Mouse (Mus musculus): ENCODE data around the gene Dock2. TPM values are rescaled to one million over a fixed set of nuclear protein-coding genes. Genes with fewer than 3 reads are reported as not detected.

The Dock2 gene
- polyA plus RNA-seq, 1 experiment from 2014 or later = 2.1 TPM

DNA sequence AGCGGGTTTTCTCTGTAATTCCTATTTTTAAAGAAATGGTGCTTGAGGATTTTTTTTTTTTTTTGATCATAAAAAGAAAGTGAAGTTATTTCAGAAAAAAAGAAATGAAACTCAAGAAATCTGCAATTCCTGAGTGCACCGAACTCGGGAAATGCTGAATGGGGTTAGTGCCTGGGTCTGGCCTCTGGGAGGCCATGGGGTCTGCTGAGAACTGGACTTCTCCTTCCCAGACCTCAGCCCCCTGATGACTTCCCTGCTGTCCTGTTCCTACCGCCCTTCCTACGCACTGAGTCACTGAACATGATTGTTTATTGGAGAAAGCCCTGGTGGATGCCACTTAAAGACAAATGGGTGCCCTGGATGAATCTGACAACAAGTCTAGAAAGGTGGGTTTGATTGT is 356.5 kb downstream of the Dock2 start:
- Histone ChIP-seq H3K27me3 (no peaks in the 10 kb centered on the region), H3K4me2 (replicated peaks) (no peak overlapping the region)
- 82% methylated on average over 5 of the region's 5 CpGs for WGBS

DNA sequence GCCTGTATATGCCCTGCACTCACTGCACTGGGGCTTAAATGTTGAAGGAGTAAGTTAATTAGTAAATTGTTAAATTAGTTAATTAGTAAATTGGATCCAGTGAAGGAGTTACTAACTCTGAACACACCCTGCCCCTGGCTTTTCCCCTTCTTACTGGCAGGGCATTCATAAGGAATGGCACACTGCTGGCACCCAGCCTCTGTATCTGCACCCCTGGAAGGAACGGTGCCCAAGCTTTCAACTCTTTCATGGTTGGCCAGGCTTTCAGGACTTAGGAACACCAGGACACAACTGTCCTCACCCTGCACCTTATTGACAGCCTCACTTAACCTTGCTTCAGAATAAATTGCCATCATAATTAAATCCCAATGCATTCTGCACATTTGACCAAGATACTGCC is 359.1 kb downstream of the Dock2 start:
- H3K4me3 ChIP-seq (replicated peaks) = no peak overlapping the region
- H3K36me3 ChIP-seq = no peaks in the 10 kb centered on the region
- H3K27me3 ChIP-seq = no peaks in the 10 kb centered on the region
- ATAC-seq (ENCODE audit: insufficient number of reproducible peaks, low FRiP score, low TSS enrichment, low read depth) = no peak
- H3K9me3 ChIP-seq (replicated peaks) = no peaks in the 10 kb centered on the region
- H3K4me2 ChIP-seq (replicated peaks) = no peak overlapping the region
- WGBS = 72% methylated on average over 1 of the region's 1 CpGs
- H3K9ac ChIP-seq = no peak overlapping the region
- H3K4me1 ChIP-seq = peaks cover 10% of the 10 kb centered on the region; the same call in 1 of the 2 replicates
- H3K27ac ChIP-seq (replicated peaks) = no peak overlapping the region

More for the DNA sequence above, 356.5 kb downstream of the Dock2 start:
- Histone ChIP-seq H3K4me3 (replicated peaks) (no peak overlapping the region), H3K9ac (no peak overlapping the region), H3K27ac (replicated peaks) (no peak overlapping the region), H3K9me3 (replicated peaks) (no peaks in the 10 kb centered on the region), H3K36me3 (no peaks in the 10 kb centered on the region), H3K4me1 (no peaks in the 10 kb centered on the region)
- no peak for ATAC-seq (ENCODE audit: insufficient number of reproducible peaks, low FRiP score, low TSS enrichment, low read depth)

DNA sequence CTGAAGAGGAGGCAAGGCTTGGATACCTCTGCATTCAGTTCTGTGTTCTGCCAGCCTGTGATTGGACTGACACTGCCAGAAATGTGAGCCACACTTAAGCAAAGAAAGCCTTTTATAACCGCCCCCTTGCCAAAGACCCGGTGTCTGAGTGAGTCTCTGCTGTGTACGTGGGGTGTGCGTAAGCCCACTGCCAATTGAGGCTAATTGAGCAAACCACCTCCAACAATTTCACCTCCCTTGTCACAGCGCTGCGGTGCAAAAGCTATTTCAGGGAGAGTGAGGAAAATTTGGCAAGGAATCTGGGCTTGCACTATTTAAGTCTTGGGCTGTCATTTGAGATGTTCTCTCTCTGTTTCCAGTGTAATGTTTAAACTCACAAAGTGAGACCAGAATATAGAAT is 362.6 kb downstream of the Dock2 start:
- H3K9ac ChIP-seq = no peak overlapping the region
- no peaks in the 10 kb centered on the region for H3K9me3 ChIP-seq (replicated peaks)
- peaks cover 10% of the 10 kb centered on the region; the same call in 1 of the 2 replicates for H3K4me1 ChIP-seq
- H3K27me3 ChIP-seq = no peaks in the 10 kb centered on the region
- no peak overlapping the region for H3K27ac ChIP-seq (replicated peaks)
- H3K4me2 ChIP-seq (replicated peaks) = no peak overlapping the region
- no peak overlapping the region for H3K4me3 ChIP-seq (replicated peaks)
- peak; percentile 85 for ATAC-seq (ENCODE audit: insufficient number of reproducible peaks, low FRiP score, low TSS enrichment, low read depth)
- H3K36me3 ChIP-seq = no peaks in the 10 kb centered on the region
- 41% methylated on average over 6 of the region's 6 CpGs for WGBS

DNA sequence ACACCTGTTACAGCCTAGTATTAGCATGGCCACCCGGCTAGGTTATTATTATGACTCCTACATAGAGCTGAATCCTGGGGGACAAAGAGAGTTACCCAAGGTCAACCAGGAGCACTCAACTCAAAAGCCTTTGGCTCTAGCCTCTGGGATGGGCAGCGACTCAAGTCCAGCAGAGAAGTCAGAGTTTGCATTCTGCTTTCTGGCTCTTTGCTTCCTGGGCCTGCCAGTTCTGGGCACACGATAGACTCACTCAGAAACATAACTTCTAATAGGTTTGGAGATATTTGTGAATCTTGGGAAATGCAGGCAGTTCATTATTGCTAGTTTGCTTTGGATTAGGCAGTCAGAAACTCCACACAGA is 367.1 kb downstream of the Dock2 start:
- 73% methylated on average over 3 of the region's 3 CpGs for WGBS

DNA sequence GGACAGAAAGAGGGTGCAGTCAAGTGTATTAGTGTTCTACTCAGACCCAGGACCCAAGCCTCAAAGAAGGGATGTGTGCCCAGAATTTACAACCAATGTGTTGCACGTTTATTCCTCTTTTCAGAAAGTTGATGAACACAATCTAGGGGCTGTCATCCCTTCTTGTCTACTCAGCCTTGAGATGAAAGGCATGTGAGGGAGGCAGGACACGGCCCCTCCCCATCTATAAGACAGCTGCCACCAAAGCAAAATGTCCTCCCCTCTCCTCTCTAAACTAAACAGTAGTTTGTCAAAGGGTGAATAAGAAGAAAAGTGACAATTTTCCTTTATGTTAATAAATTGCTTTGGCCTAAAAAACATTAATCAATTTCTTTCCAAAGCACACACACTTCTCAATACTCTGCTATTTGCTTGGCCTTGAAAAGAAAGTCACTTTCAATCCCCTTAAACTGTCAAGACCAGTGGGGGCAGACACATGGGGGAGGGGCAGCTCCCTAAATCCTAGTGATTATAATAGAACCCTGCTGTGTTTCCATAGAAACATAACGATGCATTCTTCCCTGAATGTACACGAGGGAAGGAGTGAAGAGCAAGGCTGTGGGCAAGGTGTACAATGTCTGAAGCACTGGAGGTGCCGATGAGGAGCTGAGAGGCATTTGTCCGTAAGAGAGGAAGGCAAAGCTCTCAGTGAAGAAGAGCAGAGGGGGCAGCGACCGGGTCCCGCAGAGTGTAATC is 367.6 kb downstream of the Dock2 start:
- H3K36me3 ChIP-seq = no peaks in the 10 kb centered on the region
- H3K27ac ChIP-seq (replicated peaks) = no peak overlapping the region
- H3K9me3 ChIP-seq (replicated peaks) = no peaks in the 10 kb centered on the region
- H3K27me3 ChIP-seq = no peaks in the 10 kb centered on the region
- H3K4me3 ChIP-seq (replicated peaks) = no peak overlapping the region
- no peak overlapping the region for H3K9ac ChIP-seq
- H3K4me2 ChIP-seq (replicated peaks) = no peak overlapping the region
- 44% methylated on average over 9 of the region's 9 CpGs for WGBS
- ATAC-seq (ENCODE audit: insufficient number of reproducible peaks, low FRiP score, low TSS enrichment, low read depth) = no peak
- peaks cover 9% of the 10 kb centered on the region; the same call in 1 of the 2 replicates for H3K4me1 ChIP-seq

More for the DNA sequence above, 367.1 kb downstream of the Dock2 start:
- no peak for ATAC-seq (ENCODE audit: insufficient number of reproducible peaks, low FRiP score, low TSS enrichment, low read depth)
- no peak overlapping the region for H3K9ac ChIP-seq
- H3K27me3 ChIP-seq = no peaks in the 10 kb centered on the region
- H3K27ac ChIP-seq (replicated peaks) = no peak overlapping the region
- H3K4me3 ChIP-seq (replicated peaks) = no peak overlapping the region
- no peaks in the 10 kb centered on the region for H3K9me3 ChIP-seq (replicated peaks)
- H3K36me3 ChIP-seq = no peaks in the 10 kb centered on the region
- H3K4me1 ChIP-seq = peaks cover 10% of the 10 kb centered on the region; the same call in 1 of the 2 replicates
- no peak overlapping the region for H3K4me2 ChIP-seq (replicated peaks)

DNA sequence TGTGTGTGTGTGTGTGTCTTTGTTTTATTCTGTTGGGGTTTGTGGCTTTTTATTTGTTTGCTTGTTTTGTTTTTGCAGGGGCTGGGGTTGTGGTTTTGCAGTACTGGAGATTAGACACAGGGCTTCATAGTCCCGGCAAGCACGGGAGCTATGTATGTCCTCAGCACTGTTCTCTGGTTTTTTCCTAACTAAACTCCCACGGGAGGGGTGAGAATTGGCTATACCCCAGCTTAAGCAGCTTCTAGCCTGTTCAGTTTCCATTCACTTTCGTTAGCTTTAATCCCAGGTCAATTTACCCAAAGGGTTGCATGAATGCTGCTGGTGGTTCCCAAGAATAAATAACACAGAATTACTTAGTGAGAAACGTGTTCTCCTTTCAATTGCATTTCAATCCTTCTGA is 376.8 kb downstream of the Dock2 start:
- Histone ChIP-seq H3K36me3 (no peaks in the 10 kb centered on the region), H3K4me3 (replicated peaks) (no peak overlapping the region), H3K9me3 (replicated peaks) (no peaks in the 10 kb centered on the region), H3K27me3 (no peaks in the 10 kb centered on the region), H3K27ac (replicated peaks) (no peak overlapping the region), H3K4me1 (no peaks in the 10 kb centered on the region), H3K9ac (no peak overlapping the region), H3K4me2 (replicated peaks) (no peak overlapping the region)
- 26% methylated on average over 5 of the region's 5 CpGs for WGBS
- no peak for ATAC-seq (ENCODE audit: insufficient number of reproducible peaks, low FRiP score, low TSS enrichment, low read depth)

DNA sequence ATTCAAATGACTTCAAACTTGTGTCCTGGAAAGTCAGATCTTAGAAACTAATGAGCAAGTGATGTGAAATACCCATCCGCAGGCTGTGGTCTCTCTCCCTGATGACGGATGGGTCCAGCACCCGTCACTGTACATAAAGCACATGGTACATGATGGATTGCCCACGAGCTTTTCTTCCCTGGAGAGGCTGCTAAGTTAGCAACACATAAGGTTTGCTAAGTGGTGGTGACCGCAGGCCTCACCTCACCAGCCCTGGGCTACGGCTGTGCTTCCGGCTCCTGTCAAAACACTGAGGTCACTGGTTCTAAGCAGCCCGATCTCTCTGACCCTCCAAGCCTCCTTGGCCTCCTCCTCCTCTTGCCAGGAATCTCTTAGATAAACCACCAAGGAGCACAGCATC is 377.4 kb downstream of the Dock2 start:
- Histone ChIP-seq H3K27me3 (no peaks in the 10 kb centered on the region), H3K9me3 (replicated peaks) (no peaks in the 10 kb centered on the region), H3K9ac (no peak overlapping the region), H3K36me3 (no peaks in the 10 kb centered on the region), H3K4me2 (replicated peaks) (no peak overlapping the region), H3K4me3 (replicated peaks) (no peak overlapping the region), H3K27ac (replicated peaks) (no peak overlapping the region), H3K4me1 (no peaks in the 10 kb centered on the region)
- WGBS = 67% methylated on average over 8 of the region's 8 CpGs
- no peak for ATAC-seq (ENCODE audit: insufficient number of reproducible peaks, low FRiP score, low TSS enrichment, low read depth)

DNA sequence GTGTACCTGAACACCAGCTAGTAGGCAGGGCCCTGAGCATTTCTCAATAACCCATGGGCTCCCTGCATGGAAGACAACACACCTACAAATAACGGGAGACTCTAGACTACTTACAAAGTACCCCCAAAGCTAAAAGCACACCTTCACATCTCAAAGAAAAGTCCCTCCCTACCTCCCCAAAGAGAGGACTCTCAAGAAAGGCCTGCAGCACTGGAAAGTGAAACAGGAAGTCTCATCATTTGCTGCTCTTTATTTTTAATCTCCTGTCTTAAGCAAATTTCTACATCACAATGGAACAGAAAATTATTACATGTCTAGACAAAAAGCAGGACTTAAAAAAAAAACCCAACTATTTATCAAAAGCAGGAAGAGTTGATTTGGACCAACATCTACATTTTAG is 378.4 kb downstream of the Dock2 start:
- no peak for ATAC-seq (ENCODE audit: insufficient number of reproducible peaks, low FRiP score, low TSS enrichment, low read depth)
- Histone ChIP-seq H3K9me3 (replicated peaks) (no peaks in the 10 kb centered on the region), H3K27ac (replicated peaks) (no peak overlapping the region), H3K27me3 (no peaks in the 10 kb centered on the region), H3K4me1 (no peaks in the 10 kb centered on the region), H3K9ac (no peak overlapping the region), H3K4me3 (replicated peaks) (no peak overlapping the region), H3K36me3 (no peaks in the 10 kb centered on the region), H3K4me2 (replicated peaks) (no peak overlapping the region)
- 70% methylated on average over 1 of the region's 1 CpGs for WGBS

DNA sequence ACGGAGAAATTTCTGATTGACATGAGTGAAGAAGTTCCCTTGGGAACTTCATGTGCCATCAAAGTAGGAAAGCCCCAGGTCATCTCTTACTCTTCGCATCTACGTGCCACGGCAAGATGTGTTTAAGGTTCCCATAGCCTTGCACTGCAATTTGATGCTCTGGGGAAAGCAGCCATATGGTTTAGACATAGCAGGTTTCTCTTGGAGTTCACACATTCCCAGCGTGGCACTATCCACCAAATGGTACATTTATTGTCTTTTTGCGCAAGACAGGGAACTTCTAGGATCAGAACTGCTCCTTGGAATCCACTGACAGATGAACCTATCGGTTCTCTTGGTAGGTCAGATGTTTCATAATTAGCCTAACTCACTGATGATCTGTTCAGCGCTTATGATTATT is 382.3 kb downstream of the Dock2 start:
- Histone ChIP-seq H3K36me3 (no peaks in the 10 kb centered on the region), H3K27me3 (no peaks in the 10 kb centered on the region), H3K4me3 (replicated peaks) (no peak overlapping the region), H3K9ac (no peak overlapping the region), H3K27ac (replicated peaks) (no peak overlapping the region), H3K9me3 (replicated peaks) (no peaks in the 10 kb centered on the region), H3K4me2 (replicated peaks) (no peak overlapping the region), H3K4me1 (no peaks in the 10 kb centered on the region)
- no peak for ATAC-seq (ENCODE audit: insufficient number of reproducible peaks, low FRiP score, low TSS enrichment, low read depth)
- 77% methylated on average over 8 of the region's 8 CpGs for WGBS

DNA sequence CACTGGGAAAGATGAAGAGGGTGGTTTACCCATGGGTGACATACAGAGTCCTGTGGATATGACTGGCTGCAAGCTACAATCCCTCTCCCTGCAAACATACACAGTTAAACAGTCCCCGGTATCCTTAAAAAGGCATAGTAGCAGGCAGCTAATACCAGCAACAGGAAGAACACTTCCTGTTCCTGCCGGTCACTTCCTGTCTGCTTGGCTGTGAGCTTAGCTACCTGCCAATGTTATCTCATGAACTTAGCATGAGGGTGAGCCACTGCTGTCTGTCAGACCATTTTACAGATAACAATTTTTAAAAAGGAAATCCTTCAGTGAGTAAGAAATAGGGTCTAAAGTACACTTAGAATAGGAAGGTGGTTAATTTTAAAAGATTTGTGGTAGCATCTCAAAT is 385.1 kb downstream of the Dock2 start:
- Histone ChIP-seq H3K9me3 (replicated peaks) (no peaks in the 10 kb centered on the region), H3K36me3 (no peaks in the 10 kb centered on the region), H3K4me3 (replicated peaks) (no peak overlapping the region), H3K4me2 (replicated peaks) (no peak overlapping the region), H3K27ac (replicated peaks) (no peak overlapping the region), H3K27me3 (no peaks in the 10 kb centered on the region), H3K9ac (no peak overlapping the region), H3K4me1 (no peaks in the 10 kb centered on the region)
- no peak for ATAC-seq (ENCODE audit: insufficient number of reproducible peaks, low FRiP score, low TSS enrichment, low read depth)
- 82% methylated on average over 2 of the region's 2 CpGs for WGBS

DNA sequence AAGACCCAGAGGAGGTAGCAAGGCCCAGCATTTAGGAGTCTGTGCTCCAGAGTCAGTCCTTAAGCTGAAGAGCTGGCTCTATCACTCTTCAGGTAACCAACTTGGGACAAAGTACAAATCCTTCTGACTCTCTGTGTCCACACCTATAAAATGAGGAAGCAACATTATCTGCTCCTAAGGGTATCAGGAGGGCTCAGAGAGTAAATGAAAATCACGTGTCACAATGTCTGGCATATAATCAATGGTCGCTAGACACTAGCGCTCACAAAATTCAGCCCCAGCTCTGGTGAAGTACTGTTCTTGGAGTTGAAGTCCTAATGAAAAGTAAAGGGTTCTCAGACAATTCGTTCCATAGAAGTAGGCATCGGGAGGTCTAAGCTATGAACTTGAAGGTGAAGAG is 386.0 kb downstream of the Dock2 start:
- H3K9me3 ChIP-seq (replicated peaks) = no peaks in the 10 kb centered on the region
- no peak overlapping the region for H3K4me2 ChIP-seq (replicated peaks)
- no peak for ATAC-seq (ENCODE audit: insufficient number of reproducible peaks, low FRiP score, low TSS enrichment, low read depth)
- no peaks in the 10 kb centered on the region for H3K36me3 ChIP-seq
- no peaks in the 10 kb centered on the region for H3K4me1 ChIP-seq
- H3K9ac ChIP-seq = no peak overlapping the region
- no peaks in the 10 kb centered on the region for H3K27me3 ChIP-seq
- H3K27ac ChIP-seq (replicated peaks) = no peak overlapping the region
- H3K4me3 ChIP-seq (replicated peaks) = no peak overlapping the region
- 89% methylated on average over 5 of the region's 5 CpGs for WGBS

DNA sequence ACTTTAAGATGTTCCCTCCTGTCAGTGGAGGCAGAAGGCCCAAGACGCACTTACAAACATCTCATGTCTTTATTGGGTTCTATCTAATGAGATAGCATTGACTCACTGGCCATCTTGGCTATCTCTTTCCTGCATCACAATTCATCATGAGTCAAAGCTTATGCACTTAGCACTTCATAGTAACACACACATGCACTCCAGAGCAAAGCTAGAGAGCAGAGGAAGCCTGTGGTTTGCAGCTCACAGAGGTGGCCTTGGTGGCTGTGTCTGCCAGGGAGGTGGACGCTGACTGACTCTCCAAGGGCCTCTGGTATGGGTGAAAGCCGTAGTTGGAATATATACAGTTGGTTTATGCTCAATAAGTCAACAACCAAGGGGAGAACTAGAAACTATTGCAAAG is 387.9 kb downstream of the Dock2 start:
- Histone ChIP-seq H3K4me1 (no peaks in the 10 kb centered on the region), H3K4me3 (replicated peaks) (no peak overlapping the region), H3K9ac (no peak overlapping the region), H3K36me3 (no peaks in the 10 kb centered on the region), H3K27ac (replicated peaks) (no peak overlapping the region), H3K27me3 (no peaks in the 10 kb centered on the region), H3K9me3 (replicated peaks) (no peaks in the 10 kb centered on the region), H3K4me2 (replicated peaks) (no peak overlapping the region)
- WGBS = 83% methylated on average over 3 of the region's 3 CpGs
- no peak for ATAC-seq (ENCODE audit: insufficient number of reproducible peaks, low FRiP score, low TSS enrichment, low read depth)
